Mouse (Mus musculus) lung, postnatal 0 days (tissue): ENCODE results near the gene Tpra1. TPM values are rescaled to one million over a fixed set of nuclear protein-coding genes. Genes with fewer than 3 reads are reported as not detected.

Source experiments
- ATAC-seq: fragments of 200-750 bp; cut with Nextera tagmentation; 2 replicates; pipeline ENCODE4 v1.8.0; 2017; ENCODE audit warnings: moderate library complexity
- DNase-seq: peaks from one replicate; pipeline ENCODE4 v3.0.0-alpha.2; 2016; ENCODE audit warnings: low spot score
- H3K27ac ChIP-seq: fragments of 300-500 bp; sonication (generic); 2 replicates; pipeline ENCODE4 v1.5.1; 2014; ENCODE audit warnings: antibody characterized with exemption, mild to moderate bottlenecking, low read length, mixed read lengths
- H3K27me3 ChIP-seq: fragments of 300-500 bp; sonication (generic); replicated peaks from 2 replicates; pipeline ENCODE4 v1.6.1; 2014; ENCODE audit warnings: low read length, mixed read lengths; ENCODE audit not compliant: insufficient read depth
- H3K36me3 ChIP-seq: fragments of 300-500 bp; sonication (generic); 2 replicates; pipeline ENCODE4 v1.6.1; 2014; ENCODE audit warnings: low read length, mixed read lengths; ENCODE audit not compliant: insufficient read depth
- H3K4me1 ChIP-seq: fragments of 300-500 bp; sonication (generic); 2 replicates; pipeline ENCODE4 v1.6.1; 2014; ENCODE audit warnings: antibody characterized with exemption, low read depth, low read length, mixed read lengths; ENCODE audit not compliant: insufficient read depth
- H3K4me2 ChIP-seq: fragments of 300-500 bp; sonication (generic); replicated peaks from 2 replicates; pipeline ENCODE4 v1.6.1; 2014; ENCODE audit warnings: low read depth, mild to moderate bottlenecking, low read length, moderate library complexity, mixed read lengths
- H3K4me3 ChIP-seq: fragments of 300-500 bp; sonication (generic); 2 replicates; pipeline ENCODE4 v1.5.1; 2014; ENCODE audit warnings: low read depth, low read length
- H3K9ac ChIP-seq: fragments of 300-500 bp; sonication (generic); replicated peaks from 2 replicates; pipeline ENCODE4 v1.6.1; 2014; ENCODE audit warnings: low read depth, mild to moderate bottlenecking
- H3K9me3 ChIP-seq: fragments of 300-500 bp; sonication (generic); 2 replicates; pipeline ENCODE4 v1.6.1; 2016; ENCODE audit warnings: low read length, mixed read lengths
- CTCF ChIP-seq: IDR thresholded peaks from 2 replicates; pipeline ENCODE4 v1.5.1; 2016; ENCODE audit warnings: antibody characterized with exemption, mild to moderate bottlenecking
- EP300 ChIP-seq: IDR thresholded peaks from 2 replicates; pipeline ENCODE4 v1.6.1; 2016; ENCODE audit warnings: antibody characterized with exemption, mild to moderate bottlenecking, control low read depth
- WGBS: fragments of 180-500 bp; shearing (Covaris S2); extraction: QIAGEN DNeasy Blood & Tissue Kit; methylation state at CpG from one replicate; pipeline ENCODE4 v1.1.7; 2014; 5-methylcytosine and 5-hydroxymethylcytosine counted together
- polyA plus RNA-seq: library from polyadenylated mRNA; unstranded; fragments of >200 nt; fragmentation: Nextera tagmentation; extraction: Ambion mirVana; gene quantifications from 2 replicates; pipeline ENCODE4 v1.2.1, GENCODE M21; 2015

Gene Tpra1
- polyA plus RNA-seq, 1 experiment from 2014 or later: 72.0 TPM

DNA sequence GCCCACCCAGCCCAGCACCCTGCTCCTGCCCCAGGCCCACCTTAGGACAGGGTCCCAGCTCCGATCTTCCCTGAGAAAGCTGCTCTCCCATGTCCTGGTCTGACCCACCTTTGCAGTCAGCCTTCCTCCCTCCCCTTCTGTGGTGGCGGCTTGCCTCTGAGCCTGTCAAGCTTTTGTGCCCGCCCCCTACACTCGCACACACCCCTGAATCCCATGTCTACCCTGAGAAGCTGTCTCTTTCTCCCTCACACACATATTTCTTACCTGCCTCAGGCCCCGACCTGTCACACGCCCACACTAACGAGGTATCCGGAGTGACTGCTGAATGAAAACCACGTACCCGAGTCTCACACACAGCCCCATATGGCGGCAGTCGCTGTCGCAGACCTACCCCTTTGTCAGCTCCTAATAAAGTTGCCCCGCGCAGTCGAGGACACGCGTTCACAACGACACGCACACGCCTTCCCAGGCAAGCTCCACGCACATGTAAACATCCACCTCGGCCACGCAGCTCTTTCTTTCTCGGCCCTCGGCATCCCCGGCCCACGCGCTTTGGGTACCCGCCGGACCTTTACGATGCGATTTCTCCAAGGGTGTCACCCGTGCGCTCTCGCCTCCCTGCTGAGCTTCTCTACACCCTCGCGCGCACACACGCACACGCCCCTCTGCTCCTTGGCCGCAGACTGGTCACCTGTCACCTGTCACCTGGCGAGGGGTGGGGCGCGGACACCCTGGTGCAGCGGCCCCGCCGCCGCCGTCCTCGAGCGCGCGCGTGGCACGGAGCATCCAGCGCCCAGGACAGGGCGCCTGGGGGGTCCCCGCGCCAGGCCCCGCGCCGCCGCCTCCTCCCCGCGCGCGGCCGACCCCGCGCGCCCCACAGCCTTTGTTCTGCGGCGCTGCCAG lies 27.8 kb upstream of the Tpra1 start:
- DNase-seq (peak; percentile 30), ATAC-seq (peak; percentile 67)
- H3K9ac ChIP-seq: no peak overlapping the region
- WGBS: 2% methylated on average over 61 of the region's 74 CpGs
- H3K36me3 ChIP-seq: no peaks in the 10 kb centered on the region
- peak overlapping the region; percentile 55 for H3K4me3 ChIP-seq
- TF ChIP-seq CTCF: no peak
- no peak for TF ChIP-seq EP300
- peak overlapping the region; percentile 95 for H3K4me2 ChIP-seq
- 0 out of 2 replicates have a peak, but pooled peaks cover 7% of the 10 kb centered on the region for H3K27me3 ChIP-seq
- H3K9me3 ChIP-seq: no peaks in the 10 kb centered on the region
- H3K4me1 ChIP-seq: no peaks in the 10 kb centered on the region
- no peak overlapping the region for H3K27ac ChIP-seq

DNA sequence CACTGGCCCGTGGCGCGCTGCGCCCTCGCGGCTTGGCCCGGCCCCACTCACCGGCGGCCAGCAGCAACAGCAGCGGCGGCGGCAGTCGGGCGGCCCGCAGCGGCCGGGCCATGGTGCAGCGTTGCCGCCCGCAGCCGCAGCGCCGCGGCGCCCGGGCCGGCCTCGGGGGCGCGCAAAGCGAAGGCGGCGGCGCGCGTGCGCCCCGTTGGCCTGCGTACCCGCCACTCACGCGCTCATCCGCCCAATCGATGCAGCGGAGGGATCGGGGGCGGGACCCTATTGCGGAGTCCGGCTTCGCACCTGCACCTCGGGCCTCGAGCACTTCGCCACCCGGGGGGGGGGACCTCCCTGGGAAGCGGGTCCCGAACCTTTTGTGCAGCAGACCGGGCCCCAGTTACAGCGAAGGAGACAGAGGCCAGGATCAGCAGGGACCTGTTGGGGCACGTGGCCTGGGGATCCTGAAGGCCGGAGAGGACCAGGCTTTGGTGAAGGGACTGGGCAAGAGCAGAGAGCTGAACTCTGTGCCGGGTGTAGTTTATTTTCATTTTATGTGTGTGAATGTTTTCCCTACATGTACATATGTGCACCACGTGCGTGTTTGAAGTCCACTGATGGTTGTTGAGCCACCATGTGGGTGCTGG lies 27.1 kb upstream of the Tpra1 start, which contains the start of gene Podxl2:
TSS of gene Podxl2 (minus strand) at position 177 of the 641 bp plus-strand sequence.
- Histone ChIP-seq H3K4me1 (no peaks in the 10 kb centered on the region), H3K36me3 (no peaks in the 10 kb centered on the region), H3K4me2 (peak within 1 kb of the TSS; percentile 95), H3K9ac (no peak within 1 kb of the TSS), H3K9me3 (no peaks in the 10 kb centered on the region), H3K27ac (no peak within 1 kb of the TSS), H3K27me3 (0 out of 2 replicates have a peak, but pooled peaks cover 7% of the 10 kb centered on the region), H3K4me3 (peak within 1 kb of the TSS; percentile 55)
- 10% methylated on average over 30 of the region's 63 CpGs for WGBS
- TF ChIP-seq EP300: no peak
- TF ChIP-seq CTCF: no peak
- peak; percentile 70 for DNase-seq
- peak; percentile 88 for ATAC-seq

DNA sequence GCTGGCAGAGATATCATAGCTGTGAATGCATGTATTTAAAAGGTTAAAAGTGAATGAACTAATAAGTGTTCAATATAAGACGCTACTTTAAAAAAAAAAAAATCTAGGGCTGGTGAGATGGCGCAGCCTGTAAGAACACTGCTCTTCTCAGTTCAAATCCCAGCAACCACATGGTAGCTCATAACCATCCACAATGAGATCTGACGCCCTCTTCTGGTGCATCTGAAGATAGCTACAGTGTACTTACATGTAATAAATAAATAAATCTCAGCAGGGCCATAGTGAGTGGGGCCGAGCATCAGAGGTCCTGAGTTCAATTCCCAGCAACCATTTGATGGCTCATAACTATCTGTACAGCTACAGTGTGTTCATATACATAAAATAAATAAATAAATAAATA lies 22.6 kb upstream of the Tpra1 start:
- no peak overlapping the region for H3K27ac ChIP-seq
- no peaks in the 10 kb centered on the region for H3K9me3 ChIP-seq
- peak; percentile 38 for TF ChIP-seq CTCF
- TF ChIP-seq EP300: no peak
- whole genome bisulfite sequencing: 62% methylated on average over 4 of the region's 4 CpGs
- ATAC-seq (no peak), DNase-seq (no peak)
- H3K4me2 ChIP-seq: no peak overlapping the region
- H3K27me3 ChIP-seq: 0 out of 2 replicates have a peak, but pooled peaks cover 7% of the 10 kb centered on the region
- no peaks in the 10 kb centered on the region for H3K4me1 ChIP-seq
- H3K9ac ChIP-seq: no peak overlapping the region
- H3K4me3 ChIP-seq: no peak overlapping the region
- H3K36me3 ChIP-seq: peaks cover 4% of the 10 kb centered on the region; the same call in 1 of the 2 replicates

DNA sequence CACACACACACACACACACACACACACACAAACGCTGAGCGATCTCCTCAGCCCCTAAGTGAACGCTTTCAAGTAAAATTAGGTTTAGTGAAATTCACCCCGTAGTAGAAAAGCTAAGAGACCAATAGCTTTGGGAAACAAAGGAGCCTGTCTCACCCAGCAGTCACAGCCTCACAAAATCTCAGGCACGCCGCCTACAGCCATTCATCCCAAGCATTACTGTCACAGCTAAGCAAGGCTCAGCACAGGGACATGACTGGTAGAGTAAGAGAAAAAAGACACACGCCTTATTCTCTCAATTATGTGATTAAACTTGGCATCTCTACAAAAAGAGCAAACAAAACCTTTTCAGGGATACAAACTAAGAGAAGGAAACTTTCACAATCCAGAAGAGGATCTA lies 20.7 kb upstream of the Tpra1 start:
- no peaks in the 10 kb centered on the region for H3K9me3 ChIP-seq
- H3K4me3 ChIP-seq: no peak overlapping the region
- 87% methylated on average over 7 of the region's 7 CpGs for WGBS
- H3K4me1 ChIP-seq: no peaks in the 10 kb centered on the region
- no peak overlapping the region for H3K4me2 ChIP-seq
- TF ChIP-seq EP300 (no peak), CTCF (no peak)
- DNase-seq (no peak), ATAC-seq (no peak)
- no peaks in the 10 kb centered on the region for H3K27me3 ChIP-seq
- H3K27ac ChIP-seq: no peak overlapping the region
- H3K9ac ChIP-seq: no peak overlapping the region
- H3K36me3 ChIP-seq: peaks cover 13% of the 10 kb centered on the region; the same call in 1 of the 2 replicates

DNA sequence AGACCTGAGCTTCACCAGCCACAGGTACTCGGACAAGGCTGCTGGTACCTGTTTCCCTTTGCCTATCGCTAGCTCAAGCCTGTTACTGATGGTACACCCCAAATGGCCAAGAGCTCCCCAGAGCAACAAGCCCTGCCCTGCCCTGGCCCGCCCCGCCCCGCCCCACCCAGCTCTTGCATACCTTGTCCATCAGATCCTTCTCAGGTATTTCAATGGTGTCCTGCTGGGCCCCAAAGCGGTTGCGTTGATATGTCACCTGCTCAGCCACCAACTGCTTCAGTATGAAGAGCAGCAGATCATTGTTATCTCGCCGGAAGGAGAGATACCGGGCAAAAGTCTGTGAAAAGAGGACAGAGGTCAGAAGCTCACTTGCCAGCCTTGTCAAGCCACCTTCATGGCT lies 17.9 kb upstream of the Tpra1 start:
- Histone ChIP-seq H3K36me3 (peaks cover 19% of the 10 kb centered on the region; the same call in 1 of the 2 replicates), H3K27ac (no peak overlapping the region), H3K4me1 (no peaks in the 10 kb centered on the region), H3K4me3 (no peak overlapping the region), H3K4me2 (no peak overlapping the region), H3K27me3 (no peaks in the 10 kb centered on the region), H3K9me3 (no peaks in the 10 kb centered on the region), H3K9ac (no peak overlapping the region)
- 89% methylated on average over 10 of the region's 10 CpGs for WGBS
- TF ChIP-seq EP300 (no peak), CTCF (no peak)
- ATAC-seq (no peak), DNase-seq (no peak)

DNA sequence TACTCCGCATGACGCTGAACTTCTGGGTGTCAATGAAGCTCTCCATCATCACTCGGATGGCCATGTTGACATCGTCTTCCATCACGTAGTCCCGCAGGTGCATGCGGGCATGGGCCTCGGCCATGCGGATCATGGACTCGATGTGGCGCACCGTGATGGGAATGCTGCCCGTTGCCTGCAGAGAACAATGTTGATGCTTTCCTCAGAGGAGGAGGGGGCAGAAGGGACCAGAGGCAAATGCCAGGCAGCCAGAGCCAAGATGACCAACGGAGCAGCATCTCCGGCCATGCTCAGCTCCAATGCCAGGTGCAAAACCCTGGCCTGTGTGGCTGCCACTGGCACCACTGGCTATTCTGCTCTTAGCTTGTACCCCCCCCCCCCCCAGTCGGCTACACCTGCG lies 17.4 kb upstream of the Tpra1 start:
- WGBS: 92% methylated on average over 17 of the region's 17 CpGs
- ATAC-seq (no peak), DNase-seq (no peak)
- no peaks in the 10 kb centered on the region for H3K9me3 ChIP-seq
- no peaks in the 10 kb centered on the region for H3K4me1 ChIP-seq
- no peak overlapping the region for H3K27ac ChIP-seq
- TF ChIP-seq EP300 (no peak), CTCF (no peak)
- no peak overlapping the region for H3K9ac ChIP-seq
- no peak overlapping the region for H3K4me3 ChIP-seq
- no peak overlapping the region for H3K4me2 ChIP-seq
- H3K27me3 ChIP-seq: no peaks in the 10 kb centered on the region
- peaks cover 20% of the 10 kb centered on the region; the same call in 1 of the 2 replicates for H3K36me3 ChIP-seq
